Mouse (Mus musculus) MEL-GATA-1-ER (cell line): ENCODE data around the gene Unc45b.
"Not testable (repeated sequence)": the region's sequence is repeated elsewhere in the genome, so short reads cannot be mapped to it uniquely, and the experiment has no call there.

Experiments used
- DNase-seq: peaks from one replicate; pipeline ENCODE4 v3.0.0-alpha.2; 2012; ENCODE audit warnings: low read depth; ENCODE audit errors: extremely low read depth

Gene Unc45b

DNA sequence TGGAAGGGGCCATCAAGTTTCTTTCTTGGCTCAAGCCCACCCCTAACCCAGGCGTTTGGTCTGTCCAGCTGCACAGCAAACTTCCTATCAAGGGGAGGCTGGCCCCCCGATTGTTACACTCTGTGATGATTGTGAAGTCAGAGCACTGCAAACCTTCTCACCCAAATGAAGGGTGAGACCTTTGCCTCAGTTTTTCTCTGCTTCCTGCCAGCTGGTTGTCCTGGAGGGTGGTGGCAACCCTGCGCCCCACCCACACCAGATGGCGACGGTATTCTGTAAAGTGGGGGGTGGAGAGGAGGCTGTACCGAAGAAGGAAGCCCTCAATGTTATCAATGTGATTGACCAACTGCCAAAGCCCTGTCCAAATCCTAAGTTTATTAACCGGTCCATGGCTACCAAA is 18.4 kb upstream of the Unc45b start, which contains the start of gene Fndc8:
TSS of gene Fndc8 (plus strand) at position 189 of the 400 bp plus-strand sequence.
- DNase-seq, result no peak

GRCm38 (mm10) chr11:82897478-82897877 is 12.9 kb upstream of the Unc45b start:
- DNase-seq, result no peak

GRCm38 (mm10) chr11:82899720-82900119 is 10.6 kb upstream of the Unc45b start:
- DNase-seq, result no peak

- DNase-seq, result no peak
Observed at GRCm38 (mm10) chr11:82901606-82902310, 8.6 kb upstream of the Unc45b start.

DNA sequence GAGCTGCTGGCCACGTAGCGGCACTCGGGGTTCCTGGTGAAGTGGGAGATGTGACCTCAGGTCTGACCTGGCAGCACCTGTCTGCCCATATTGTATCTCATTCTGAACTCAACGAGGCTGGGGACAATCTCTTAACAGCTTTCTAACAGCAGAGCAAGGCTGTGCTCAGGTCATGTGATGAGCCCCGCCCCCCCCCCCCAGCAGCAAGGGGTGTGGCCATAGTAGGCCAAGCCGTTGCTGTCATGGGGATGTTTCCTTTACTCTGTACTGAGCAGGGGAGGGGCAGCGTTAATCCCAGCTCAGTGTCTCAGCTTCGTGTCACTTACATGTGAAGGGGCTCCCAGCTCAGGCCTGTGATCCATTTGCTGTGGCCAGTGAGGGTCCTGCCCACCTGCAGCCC is 5.4 kb upstream of the Unc45b start:
- DNase-seq, result no peak

DNA sequence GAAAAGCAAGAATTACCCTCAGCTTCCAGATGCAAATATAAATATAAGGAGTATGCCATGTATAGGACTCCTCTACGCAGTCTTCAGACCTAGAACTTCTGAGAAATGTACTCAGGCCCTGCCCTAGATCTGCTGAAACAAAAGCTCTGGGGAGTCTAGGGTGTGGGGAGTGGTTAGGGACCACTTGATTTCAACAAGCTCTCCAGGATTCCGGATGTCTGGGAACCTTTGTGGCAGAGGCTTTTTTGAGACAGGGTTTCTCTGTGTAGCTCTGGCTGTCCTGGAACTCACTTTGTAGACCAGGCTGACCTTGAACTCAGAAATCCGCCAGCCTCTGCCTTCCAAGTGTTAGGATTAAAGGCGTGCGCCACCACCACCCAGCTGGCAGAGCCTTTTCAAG is 4.5 kb upstream of the Unc45b start:
- no peak for DNase-seq

GRCm38 (mm10) chr11:82907651-82908607 is 2.4 kb upstream of the Unc45b start, which contains the start of gene Nle1:
Gene Nle1, minus strand, starts transcription at chr11:82908411.
- peak; percentile 69 for DNase-seq

GRCm38 (mm10) chr11:82908608-82908989 is 1.8 kb upstream of the Unc45b start:
- DNase-seq, result no peak

GRCm38 (mm10) chr11:82910679-82911389 is 484 bp downstream of the Unc45b start:
- no peak for DNase-seq

DNA sequence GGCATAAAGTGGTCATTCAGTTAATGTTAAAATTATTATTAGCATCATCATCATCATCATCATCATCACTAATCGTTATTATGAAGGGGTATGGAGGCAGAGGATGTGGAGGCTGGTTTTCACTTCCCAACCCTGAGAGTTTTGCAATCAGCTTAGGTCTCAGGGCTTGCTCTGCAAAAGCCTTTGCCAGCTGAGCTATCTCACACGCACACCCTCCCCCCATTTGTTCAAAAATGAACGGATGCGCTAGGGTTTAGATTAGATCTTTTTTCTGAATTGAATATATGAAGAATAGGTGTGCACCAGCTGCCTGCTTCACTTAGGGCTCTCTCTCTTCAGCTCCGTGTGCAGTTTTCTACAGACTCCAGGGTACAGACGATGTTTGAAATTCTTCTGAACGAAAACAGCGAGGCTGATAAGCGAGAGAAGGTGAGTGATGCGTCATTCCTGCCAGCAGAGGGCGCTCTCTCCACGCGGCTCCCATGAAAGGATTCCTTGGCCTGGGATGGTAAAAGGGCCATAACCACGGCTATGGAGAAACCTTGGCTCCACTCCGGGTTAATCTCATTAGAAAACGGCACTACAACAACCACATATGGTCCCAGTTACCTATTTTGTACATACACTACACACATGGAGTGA is 4.5 kb downstream of the Unc45b start:
- no peak for DNase-seq

DNA sequence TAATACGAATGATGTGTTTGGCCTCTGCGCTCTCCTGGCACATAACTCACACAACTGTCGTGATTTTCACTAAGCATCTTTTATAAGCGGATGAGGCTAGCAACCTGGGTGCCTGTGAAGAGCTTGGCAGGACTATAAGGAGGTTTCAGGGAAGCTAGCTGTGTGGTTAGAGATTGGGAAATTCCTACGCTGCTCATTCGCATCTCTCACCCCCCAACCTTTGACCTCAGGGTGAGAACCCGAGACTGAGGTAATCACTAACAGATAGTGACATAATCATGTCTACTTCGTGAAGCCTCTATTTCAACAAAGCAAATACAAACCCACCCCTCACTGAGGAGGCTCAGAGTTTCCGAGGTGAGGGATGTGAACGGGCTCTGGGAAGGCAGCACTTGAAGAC is 10.4 kb downstream of the Unc45b start:
- no peak for DNase-seq

DNA sequence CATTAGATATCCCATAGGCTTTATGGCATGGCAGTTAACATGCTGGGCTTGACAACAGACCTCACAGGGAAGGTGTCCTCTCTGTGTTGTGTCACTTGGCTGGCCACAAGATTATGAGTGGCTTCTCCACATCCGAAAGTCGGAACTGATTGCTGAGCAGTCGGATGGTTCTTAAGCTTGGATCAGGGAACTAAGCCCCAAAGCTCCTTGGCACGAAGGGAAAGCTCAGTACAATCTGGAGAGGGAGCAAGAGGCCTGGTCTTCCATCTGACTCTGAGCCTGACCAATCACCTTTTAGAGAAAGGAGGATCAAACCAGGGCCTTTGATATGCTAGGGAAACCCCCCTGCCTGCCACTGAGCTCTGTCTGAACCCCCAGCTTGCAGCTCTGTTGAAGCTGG is 11.3 kb downstream of the Unc45b start:
- DNase-seq, result no peak

DNA sequence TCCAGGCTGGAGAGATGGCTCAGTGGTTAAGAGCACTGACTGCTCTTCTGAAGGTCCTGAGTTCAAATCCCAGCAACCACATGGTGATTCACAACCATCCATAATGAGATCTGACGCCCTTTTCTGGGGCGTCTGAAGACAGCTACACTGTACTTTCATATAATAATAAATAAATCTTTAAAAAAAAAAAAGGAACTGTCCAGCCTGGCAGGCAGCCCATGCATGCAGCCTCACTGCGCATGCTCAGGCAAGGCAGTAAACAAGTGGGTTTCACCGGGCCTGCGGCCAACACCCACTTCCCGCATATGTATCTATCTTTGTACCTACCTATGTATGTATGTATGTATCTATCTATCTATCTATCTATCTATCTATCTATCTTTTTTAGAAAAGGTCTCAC is 13.6 kb downstream of the Unc45b start:
- DNase-seq, result not testable (repeated sequence)

- DNase-seq, result no peak
Observed at GRCm38 (mm10) chr11:82928897-82929632, 18.7 kb downstream of the Unc45b start.

DNA sequence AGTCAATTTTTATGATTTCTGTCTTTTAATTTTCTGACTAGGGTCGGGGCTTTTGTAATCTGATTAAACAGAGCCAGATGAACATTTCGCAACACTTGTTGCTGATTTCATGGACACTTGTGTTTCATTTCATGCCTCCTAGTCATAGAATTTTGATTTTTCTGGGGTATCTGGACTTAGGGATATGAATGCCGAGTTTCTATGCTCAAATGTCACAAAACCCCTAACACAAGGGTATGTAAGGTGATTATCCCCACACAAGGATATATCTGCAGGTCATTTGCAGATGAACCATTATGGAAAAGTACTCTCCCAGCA is 19.2 kb downstream of the Unc45b start:
- no peak for DNase-seq

GRCm38 (mm10) chr11:82930391-82930955 is 20.1 kb downstream of the Unc45b start:
- DNase-seq, result not testable (repeated sequence)

DNA sequence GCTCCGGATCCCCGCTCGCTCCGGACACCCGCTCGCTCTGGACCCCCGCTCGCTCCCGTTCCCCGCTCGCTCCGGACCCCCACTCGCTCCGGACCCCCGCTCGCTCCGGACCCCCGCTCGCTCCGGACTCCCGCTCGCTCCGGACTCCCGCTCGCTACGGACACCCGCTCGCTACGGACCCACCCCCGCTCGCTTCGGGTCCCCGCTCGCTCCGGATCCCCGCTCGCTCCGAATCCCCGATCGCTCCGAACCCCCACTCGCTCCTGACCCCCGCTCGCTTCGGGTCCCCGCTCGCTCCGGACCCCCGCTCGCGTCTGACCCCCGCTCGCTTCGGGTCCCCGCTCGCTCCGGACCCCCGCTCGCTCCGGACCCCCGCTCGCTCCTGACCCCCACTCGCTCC is 20.8 kb downstream of the Unc45b start:
- DNase-seq, result not testable (repeated sequence)

DNA sequence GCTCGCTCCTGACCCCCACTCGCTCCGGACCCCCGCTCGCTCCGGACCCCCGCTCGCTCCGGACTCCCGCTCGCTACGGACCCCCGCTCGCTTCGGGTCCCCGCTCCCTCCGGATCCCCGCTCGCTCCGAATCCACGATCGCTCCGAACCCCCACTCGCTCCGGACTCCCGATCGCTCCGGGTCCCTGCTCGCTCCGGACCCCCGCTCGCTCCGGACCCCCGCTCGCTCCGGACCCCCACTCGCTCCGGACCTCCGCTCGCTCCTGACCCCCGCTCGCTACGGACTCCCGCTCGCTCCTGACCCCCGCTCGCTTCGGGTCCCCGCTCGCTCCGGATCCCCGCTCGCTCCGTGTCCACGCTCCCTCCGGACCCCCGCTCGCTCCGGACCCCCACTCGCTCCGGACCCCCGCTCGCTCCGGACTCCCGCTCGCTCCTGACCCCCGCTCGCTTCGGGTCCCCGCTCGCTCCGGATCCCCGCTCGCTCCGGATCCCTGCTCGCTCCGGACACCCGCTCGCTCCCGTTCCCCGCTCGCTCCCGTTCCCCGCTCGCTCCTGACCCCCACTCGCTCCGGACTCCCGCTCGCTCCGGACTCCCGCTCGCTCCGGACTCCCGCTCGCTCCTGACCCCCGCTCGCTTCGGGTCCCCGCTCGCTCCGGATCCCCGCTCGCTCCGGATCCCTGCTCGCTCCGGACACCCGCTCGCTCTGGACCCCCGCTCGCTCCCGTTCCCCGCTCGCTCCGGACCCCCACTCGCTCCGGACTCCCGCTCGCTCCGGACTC is 21.5 kb downstream of the Unc45b start:
- not testable (repeated sequence) for DNase-seq

DNA sequence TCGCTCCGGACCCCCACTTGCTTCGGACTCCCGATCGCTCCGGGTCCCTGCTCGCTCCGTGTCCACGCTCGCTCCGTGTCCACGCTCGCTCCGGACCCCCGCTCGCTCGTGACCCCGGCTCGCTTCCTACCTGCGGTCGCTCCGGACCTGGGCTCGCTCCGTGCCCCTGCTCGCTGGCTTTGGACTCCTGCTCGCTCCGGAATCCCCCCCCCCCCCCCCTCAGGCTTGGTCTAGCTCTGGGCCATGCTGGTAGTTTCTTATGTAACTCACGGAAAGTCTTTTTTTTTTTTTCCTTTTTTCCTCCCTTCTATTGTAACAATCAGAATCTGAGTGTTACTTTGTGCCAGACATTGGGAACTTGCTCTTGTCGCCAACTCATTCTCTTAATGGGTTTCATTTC is 22.8 kb downstream of the Unc45b start:
- DNase-seq, result no peak

DNA sequence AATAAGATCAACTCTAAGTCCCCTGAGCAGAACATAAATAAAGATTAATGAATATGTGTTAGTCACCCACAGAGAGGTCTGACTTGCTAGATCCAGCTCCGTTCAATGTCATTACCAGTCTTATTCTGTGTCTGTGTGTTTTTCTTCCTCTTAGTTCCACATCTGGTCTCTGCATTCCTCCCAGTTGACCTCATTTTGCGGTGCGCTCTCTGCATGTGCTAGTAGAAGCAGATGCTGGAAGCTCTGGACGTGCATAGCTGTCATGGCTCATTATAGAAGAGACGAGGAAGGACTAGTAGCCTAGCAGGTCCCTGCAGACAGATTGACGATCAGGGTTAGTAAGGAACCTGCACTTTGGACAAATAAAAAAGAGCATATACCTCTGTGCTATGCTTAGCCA is 33.0 kb downstream of the Unc45b start:
- no peak for DNase-seq
